Mouse (Mus musculus): ENCODE results near the gene Kcnc3. TPM values are rescaled to one million over a fixed set of nuclear protein-coding genes. Genes with fewer than 3 reads are reported as not detected.

The Kcnc3 gene
- total RNA-seq, 2 experiments from 2014 or later, result 2.0 to 2.3 TPM

GRCm38 (mm10) chr7:44564486-44564885 is 26.0 kb upstream of the Kcnc3 start:
- DNase-seq, result no peak
- intact Hi-C loops (cut with DNase I), result loop anchor here (10.0 kb wide), 1 partner anchor 140 kb away; the partner anchor contains the start of gene Izumo2

- intact Hi-C loops (cut with DNase I), result loop anchor here (10.0 kb wide), 1 partner anchor 139 kb away; the partner anchor contains the start of gene Izumo2
- no peak for DNase-seq
Measured at GRCm38 (mm10) chr7:44565414-44565813, 25.1 kb upstream of the Kcnc3 start.

- no peak for DNase-seq
- intact Hi-C loops (cut with DNase I), result loop anchor here (10.0 kb wide), 1 partner anchor 136 kb away; the partner anchor contains the start of gene Izumo2
Measured at GRCm38 (mm10) chr7:44568803-44569202, 21.7 kb upstream of the Kcnc3 start.

- intact Hi-C loops (cut with DNase I), result no loop called here
- no peak for DNase-seq
Measured at GRCm38 (mm10) chr7:44570989-44571388, 19.5 kb upstream of the Kcnc3 start.

GRCm38 (mm10) chr7:44571811-44572210 is 18.7 kb upstream of the Kcnc3 start:
- intact Hi-C loops (cut with DNase I), result no loop called here
- DNase-seq, result no peak

DNA sequence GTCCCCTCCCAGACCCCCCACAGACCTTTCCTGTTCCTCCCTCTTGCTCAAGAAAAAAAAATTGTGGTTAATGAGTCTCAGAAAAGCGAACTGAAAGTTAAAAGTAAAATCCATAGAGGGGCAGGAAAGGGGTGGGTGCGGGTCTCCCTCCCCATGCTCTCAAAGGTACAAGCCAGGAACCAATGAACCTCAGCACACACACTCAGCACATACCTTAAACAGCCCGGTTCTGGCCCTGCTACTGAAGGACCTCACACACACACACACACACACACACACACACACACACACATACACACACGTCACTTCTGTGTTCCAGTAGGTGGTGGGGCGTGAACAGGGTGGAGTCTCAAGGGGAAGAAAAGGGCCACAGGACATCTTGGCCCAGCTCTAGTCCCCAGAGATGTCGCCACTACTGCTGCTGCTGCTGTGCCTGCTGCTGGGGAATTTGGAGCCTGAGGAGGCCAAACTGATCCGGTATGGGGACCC is 18.2 kb upstream of the Kcnc3 start, which contains the start of gene Napsa:
Gene Napsa (plus strand): TSS at position 168 of the 489 bp plus-strand sequence.
- no peak for DNase-seq
- intact Hi-C loops (cut with DNase I), result no loop called here

- no peak for DNase-seq
- intact Hi-C loops (cut with DNase I), result no loop called here
Measured at GRCm38 (mm10) chr7:44572956-44573484, 17.4 kb upstream of the Kcnc3 start.

GRCm38 (mm10) chr7:44576333-44576844 is 14.1 kb upstream of the Kcnc3 start:
- intact Hi-C loops (cut with DNase I), result no loop called here
- no peak for DNase-seq

DNA sequence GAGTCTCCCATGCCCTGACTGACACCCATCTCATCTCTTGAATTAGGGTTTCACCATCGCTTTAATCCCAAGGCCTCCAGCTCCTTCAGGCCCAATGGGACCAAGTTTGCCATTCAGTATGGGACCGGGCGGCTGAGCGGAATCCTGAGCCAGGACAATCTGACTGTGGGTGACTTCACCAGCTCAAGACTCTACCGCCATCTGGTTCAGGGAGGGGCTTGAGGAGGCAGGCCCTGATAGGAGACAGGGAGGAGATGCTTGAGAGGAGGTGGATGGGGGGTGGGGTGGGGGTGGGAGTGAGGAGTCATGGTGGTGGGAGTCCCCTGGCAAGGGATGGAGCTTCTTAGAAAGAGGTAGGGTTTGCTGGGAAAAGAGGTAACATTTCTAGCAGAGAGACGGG is 8.8 kb upstream of the Kcnc3 start:
- DNase-seq, result no peak
- intact Hi-C loops (cut with DNase I), result no loop called here

- intact Hi-C loops (cut with DNase I), result no loop called here
- no peak for DNase-seq
Measured at GRCm38 (mm10) chr7:44582709-44583108, 7.8 kb upstream of the Kcnc3 start.

DNA sequence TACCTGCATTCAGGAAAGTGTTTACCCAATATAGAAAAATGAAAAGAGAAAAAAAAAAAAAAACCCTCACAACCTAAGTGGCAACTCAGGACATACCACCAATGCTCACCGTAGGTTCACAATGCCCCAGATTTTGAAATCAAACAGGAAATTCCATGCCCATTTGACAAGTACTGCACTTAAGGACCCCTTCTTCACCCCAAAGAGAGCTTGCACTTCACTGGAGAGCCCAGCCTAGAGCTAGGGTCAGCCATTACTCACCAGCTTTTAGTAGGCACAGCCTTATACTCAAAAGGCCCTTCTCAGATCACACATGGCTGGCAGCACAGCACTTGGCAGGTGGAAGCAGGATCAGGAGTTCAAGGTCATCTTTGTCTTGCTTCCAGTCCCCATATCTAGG is 7.3 kb upstream of the Kcnc3 start:
- DNase-seq, result no peak
- intact Hi-C loops (cut with DNase I), result no loop called here

DNA sequence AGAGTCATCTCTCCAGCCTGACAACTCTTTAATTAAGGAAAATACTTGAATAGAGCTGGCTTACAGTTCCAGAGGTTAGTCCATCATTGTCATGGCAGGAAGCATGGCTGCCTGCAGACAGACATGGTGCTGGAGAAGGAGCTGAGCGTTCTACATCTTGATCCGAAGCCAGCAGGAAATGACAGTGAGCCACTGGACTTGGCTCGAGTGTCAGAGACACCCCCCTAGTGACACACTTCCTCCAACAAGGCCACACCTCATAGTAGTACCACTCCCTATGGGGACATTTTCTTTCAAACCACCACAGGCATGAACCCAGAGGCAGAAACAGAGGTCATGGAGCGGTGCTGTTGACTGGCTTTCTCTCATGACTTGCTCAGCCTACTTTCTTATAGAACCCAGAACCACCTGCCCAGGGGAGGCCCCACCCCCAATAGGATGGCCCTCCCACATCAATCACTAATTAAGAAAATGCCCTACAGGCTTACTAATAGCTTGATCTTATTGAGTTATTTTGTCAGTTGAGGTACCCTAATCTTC is 6.1 kb upstream of the Kcnc3 start:
- intact Hi-C loops (cut with DNase I), result no loop called here

GRCm38 (mm10) chr7:44584921-44585320 is 5.5 kb upstream of the Kcnc3 start:
- no peak for DNase-seq
- intact Hi-C loops (cut with DNase I), result no loop called here

More for the DNA sequence above, 6.1 kb upstream of the Kcnc3 start:
- DNase-seq, result no peak

GRCm38 (mm10) chr7:44585606-44586005 is 4.9 kb upstream of the Kcnc3 start:
- intact Hi-C loops (cut with DNase I), result no loop called here
- DNase-seq, result no peak

DNA sequence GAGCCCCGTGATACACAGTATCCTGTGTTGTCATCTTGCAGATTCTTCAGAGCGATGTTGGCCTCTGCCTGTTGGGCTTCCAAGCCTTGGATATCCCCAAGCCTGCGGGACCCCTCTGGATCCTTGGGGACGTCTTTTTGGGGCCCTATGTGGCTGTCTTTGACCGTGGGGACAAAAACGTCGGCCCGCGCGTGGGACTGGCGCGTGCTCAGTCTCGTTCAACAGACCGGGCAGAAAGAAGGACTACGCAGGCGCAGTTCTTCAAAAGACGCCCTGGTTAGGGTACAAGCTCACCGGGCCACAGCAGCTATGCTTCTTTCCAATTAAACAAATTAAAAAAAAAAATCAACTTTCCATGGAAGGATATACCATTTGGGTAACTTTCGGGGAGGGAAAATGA is 3.9 kb upstream of the Kcnc3 start:
- intact Hi-C loops (cut with DNase I), result no loop called here
- no peak for DNase-seq

DNA sequence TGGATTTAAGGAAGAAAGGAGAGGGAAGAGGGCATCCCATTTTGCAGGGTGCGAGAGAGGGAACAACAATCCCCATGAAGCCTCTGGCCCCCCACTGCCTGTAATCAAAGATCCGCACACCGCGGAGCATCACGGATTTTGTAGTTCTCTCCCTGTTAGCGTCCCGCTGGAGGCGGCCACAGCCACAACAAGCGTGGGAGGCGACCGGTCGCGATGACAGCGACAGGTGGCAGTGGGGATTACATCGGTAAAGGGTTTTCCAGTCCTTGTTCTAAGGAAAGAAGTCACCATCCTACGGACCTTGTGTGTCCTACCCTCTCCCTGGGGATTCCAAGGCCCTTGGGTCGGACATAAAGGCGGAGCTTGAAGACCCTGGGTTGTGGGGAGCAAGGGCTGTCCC is 3.5 kb upstream of the Kcnc3 start:
- intact Hi-C loops (cut with DNase I), result no loop called here
- DNase-seq, result peak in 1 of 2 experiments; percentile 7

- no peak for DNase-seq
- intact Hi-C loops (cut with DNase I), result no loop called here
Measured at GRCm38 (mm10) chr7:44587676-44588075, 2.8 kb upstream of the Kcnc3 start.

- intact Hi-C loops (cut with DNase I), result no loop called here
- no peak for DNase-seq
Measured at GRCm38 (mm10) chr7:44588338-44588737, 2.1 kb upstream of the Kcnc3 start.

GRCm38 (mm10) chr7:44589149-44589548 is 1.3 kb upstream of the Kcnc3 start:
- intact Hi-C loops (cut with DNase I), result no loop called here
- DNase-seq, result peak; percentile 51 to 58

GRCm38 (mm10) chr7:44589946-44590345 is 518 bp upstream of the Kcnc3 start:
- intact Hi-C loops (cut with DNase I), result no loop called here
- no peak for DNase-seq

DNA sequence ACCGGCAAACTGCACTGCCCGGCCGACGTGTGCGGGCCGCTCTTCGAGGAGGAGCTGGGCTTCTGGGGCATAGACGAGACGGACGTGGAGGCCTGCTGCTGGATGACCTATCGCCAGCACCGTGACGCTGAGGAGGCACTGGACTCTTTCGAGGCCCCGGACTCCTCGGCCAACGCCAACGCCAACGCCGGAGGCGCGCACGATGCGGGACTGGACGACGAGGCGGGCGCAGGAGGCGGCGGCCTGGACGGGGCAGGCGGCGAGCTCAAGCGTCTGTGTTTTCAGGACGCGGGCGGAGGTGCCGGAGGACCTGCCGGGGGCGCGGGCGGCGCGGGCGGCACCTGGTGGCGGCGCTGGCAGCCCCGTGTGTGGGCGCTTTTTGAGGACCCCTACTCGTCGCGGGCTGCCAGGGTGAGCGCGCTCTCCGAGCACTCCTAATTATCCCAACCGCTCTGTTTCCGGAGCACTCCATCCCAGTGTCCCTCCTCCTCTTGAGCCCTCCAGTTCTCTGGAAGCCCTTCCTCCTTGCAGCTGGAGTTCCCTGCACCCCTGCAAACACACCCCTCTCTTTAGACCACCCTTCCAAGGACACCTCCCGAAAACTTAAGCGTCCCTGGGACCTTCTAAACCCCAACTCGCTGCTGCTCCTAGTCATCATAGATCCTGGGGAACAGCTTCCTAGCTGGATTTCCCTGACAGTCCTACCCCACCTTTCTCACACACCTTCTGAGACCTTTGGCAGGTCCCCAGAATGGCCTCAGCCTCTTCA is 1.1 kb downstream of the Kcnc3 start:
- intact Hi-C loops (cut with DNase I), result no loop called here

More for the DNA sequence above, 1.1 kb downstream of the Kcnc3 start:
- DNase-seq, result no peak

Data from heart, postnatal 36 days (tissue).